Mouse (Mus musculus) hindbrain, embryonic 14.5 days (tissue): Measurements from ENCODE around the gene Ppp2r2c. TPM values are rescaled to one million over a fixed set of nuclear protein-coding genes. Genes with fewer than 3 reads are reported as not detected.

Source experiments
- ATAC-seq: fragments of 200-750 bp; cut with Nextera tagmentation; 2 replicates; pipeline ENCODE4 v1.8.0; 2017; ENCODE audit warnings: moderate number of reproducible peaks, mild to moderate bottlenecking, moderate TSS enrichment, moderate library complexity; ENCODE audit not compliant: low FRiP score
- DNase-seq: peaks from one replicate; pipeline ENCODE4 v3.0.0-alpha.2; 2015; ENCODE audit warnings: low spot score
- H3K27ac ChIP-seq: fragments of 300-500 bp; sonication (generic); 2 replicates; pipeline ENCODE4 v1.5.1; 2014; ENCODE audit warnings: mild to moderate bottlenecking, moderate library complexity
- H3K27me3 ChIP-seq: fragments of 300-500 bp; sonication (generic); 2 replicates; pipeline ENCODE4 v1.6.1; 2014; ENCODE audit warnings: mild to moderate bottlenecking, low read length, mixed read lengths; ENCODE audit not compliant: control insufficient read depth, insufficient read depth
- H3K36me3 ChIP-seq: fragments of 300-500 bp; sonication (generic); replicated peaks from 2 replicates; pipeline ENCODE4 v1.6.1; 2014; ENCODE audit not compliant: control insufficient read depth, insufficient read depth
- H3K4me1 ChIP-seq: fragments of 300-500 bp; sonication (generic); replicated peaks from 2 replicates; pipeline ENCODE4 v1.6.1; 2014; ENCODE audit warnings: antibody characterized with exemption, low read length, mixed read lengths; ENCODE audit not compliant: control insufficient read depth, insufficient read depth
- H3K4me2 ChIP-seq: fragments of 300-500 bp; sonication (generic); replicated peaks from 2 replicates; pipeline ENCODE4 v1.6.1; 2014; ENCODE audit warnings: mild to moderate bottlenecking, moderate library complexity
- H3K4me3 ChIP-seq: fragments of 300-500 bp; sonication (generic); replicated peaks from 2 replicates; pipeline ENCODE4 v1.5.1; 2014; ENCODE audit warnings: mild to moderate bottlenecking, low read length
- H3K9ac ChIP-seq: fragments of 300-500 bp; sonication (generic); 2 replicates; pipeline ENCODE4 v1.6.1; 2014
- H3K9me3 ChIP-seq: fragments of 300-500 bp; sonication (generic); 2 replicates; pipeline ENCODE4 v1.6.1; 2016; ENCODE audit warnings: low read length; ENCODE audit not compliant: control insufficient read depth
- WGBS: fragments of 180-500 bp; shearing (Covaris S2); extraction: QIAGEN DNeasy Blood & Tissue Kit; methylation state at CpG from one replicate; pipeline ENCODE4 v1.1.7; 2014; 5-methylcytosine and 5-hydroxymethylcytosine counted together
- polyA plus RNA-seq: library from polyadenylated mRNA; unstranded; fragments of >200 nt; fragmentation: Nextera tagmentation; extraction: Ambion mirVana; gene quantifications from 2 replicates; pipeline ENCODE4 v1.2.1, GENCODE M21; 2014

Ppp2r2c gene
- polyA plus RNA-seq, 1 experiment from 2014 or later, result 63.6 TPM

GRCm38 (mm10) chr5:36880622-36881021 is 12.3 kb downstream of the Ppp2r2c start:
- no peak for DNase-seq
- WGBS, result 86% methylated on average over 5 of the region's 5 CpGs
- H3K27ac ChIP-seq, result no peak overlapping the region

GRCm38 (mm10) chr5:36883516-36883915 is 15.2 kb downstream of the Ppp2r2c start:
- 53% methylated on average over 12 of the region's 12 CpGs for WGBS
- Histone ChIP-seq H3K27ac (no peak overlapping the region), H3K36me3 (no peaks in the 10 kb centered on the region), H3K4me1 (peaks cover 14% of the 10 kb centered on the region; the same call in 1 of the 2 replicates), H3K4me3 (no peak overlapping the region), H3K9me3 (no peaks in the 10 kb centered on the region), H3K27me3 (no peaks in the 10 kb centered on the region), H3K4me2 (no peak overlapping the region), H3K9ac (no peak overlapping the region; the same call in 1 of the 2 replicates)
- DNase-seq (no peak), ATAC-seq (no peak)

More at GRCm38 (mm10) chr5:36880622-36881021, 12.3 kb downstream of the Ppp2r2c start:
- Histone ChIP-seq H3K4me3 (no peak overlapping the region), H3K4me1 (no peaks in the 10 kb centered on the region), H3K9me3 (no peaks in the 10 kb centered on the region), H3K9ac (no peak overlapping the region), H3K4me2 (no peak overlapping the region), H3K36me3 (no peaks in the 10 kb centered on the region), H3K27me3 (no peaks in the 10 kb centered on the region)
- ATAC-seq, result no peak

- Histone ChIP-seq H3K4me3 (no peak overlapping the region), H3K27me3 (no peaks in the 10 kb centered on the region), H3K9me3 (no peaks in the 10 kb centered on the region), H3K4me2 (no peak overlapping the region), H3K27ac (no peak overlapping the region), H3K36me3 (no peaks in the 10 kb centered on the region), H3K9ac (no peak overlapping the region), H3K4me1 (peaks cover 14% of the 10 kb centered on the region; the same call in 1 of the 2 replicates)
- ATAC-seq, result no peak
- DNase-seq, result no peak
- WGBS, result 67% methylated on average over 1 of the region's 1 CpGs
Observed at GRCm38 (mm10) chr5:36885067-36885466, 16.8 kb downstream of the Ppp2r2c start.

DNA sequence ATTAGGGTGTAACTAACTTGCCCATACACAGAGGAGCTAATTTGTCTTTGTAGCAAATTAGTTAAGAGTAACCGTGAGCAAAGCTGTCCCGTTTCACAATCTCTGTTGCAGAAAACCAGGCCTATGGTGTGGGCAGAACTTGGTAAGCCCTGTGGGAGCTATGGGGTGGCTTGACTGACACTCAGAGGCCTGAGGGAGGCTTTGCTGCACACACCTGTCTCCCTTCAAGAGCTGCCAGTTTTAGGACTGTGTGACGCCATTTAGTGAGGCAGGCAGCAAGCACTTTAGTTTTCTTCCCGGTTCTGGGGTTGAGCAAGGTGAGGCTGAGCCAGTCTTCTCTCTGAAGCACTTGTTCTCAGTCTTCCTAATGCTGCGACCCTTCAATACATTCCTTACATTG is 17.3 kb downstream of the Ppp2r2c start:
- Histone ChIP-seq H3K4me1 (peaks cover 18% of the 10 kb centered on the region), H3K27ac (no peak overlapping the region), H3K4me3 (no peak overlapping the region), H3K36me3 (no peaks in the 10 kb centered on the region), H3K4me2 (no peak overlapping the region), H3K9me3 (no peaks in the 10 kb centered on the region), H3K27me3 (no peaks in the 10 kb centered on the region), H3K9ac (no peak overlapping the region)
- WGBS, result 83% methylated on average over 5 of the region's 5 CpGs
- ATAC-seq, result no peak
- DNase-seq, result no peak

DNA sequence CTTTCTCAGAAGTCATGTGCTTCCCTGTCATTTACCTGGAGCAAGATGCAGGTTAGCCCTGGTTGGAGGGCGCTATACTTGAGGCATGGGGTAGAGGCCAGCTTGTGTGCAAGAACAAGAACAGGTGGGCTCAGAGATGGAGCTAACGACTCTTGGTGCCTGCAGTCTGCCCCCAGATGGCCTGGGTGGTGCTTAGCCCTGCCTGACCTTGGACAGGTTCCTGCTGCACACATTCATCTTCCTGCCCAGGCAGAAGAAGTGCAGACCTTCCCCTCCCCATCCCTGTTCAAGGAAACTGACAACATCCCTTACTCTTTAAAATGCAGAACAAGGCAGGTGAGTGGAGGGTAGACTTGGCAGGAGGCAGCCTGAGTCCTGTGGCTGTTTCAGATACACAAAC is 18.0 kb downstream of the Ppp2r2c start:
- no peak overlapping the region for H3K27ac ChIP-seq
- H3K4me2 ChIP-seq, result no peak overlapping the region
- no peak overlapping the region for H3K9ac ChIP-seq
- H3K4me3 ChIP-seq, result no peak overlapping the region
- no peaks in the 10 kb centered on the region for H3K36me3 ChIP-seq
- 80% methylated on average over 2 of the region's 2 CpGs for WGBS
- H3K27me3 ChIP-seq, result no peaks in the 10 kb centered on the region
- DNase-seq, result no peak
- ATAC-seq, result no peak
- H3K4me1 ChIP-seq, result peaks cover 22% of the 10 kb centered on the region
- no peaks in the 10 kb centered on the region for H3K9me3 ChIP-seq

GRCm38 (mm10) chr5:36886852-36887283 is 18.6 kb downstream of the Ppp2r2c start:
- peaks cover 24% of the 10 kb centered on the region for H3K4me1 ChIP-seq
- DNase-seq (no peak), ATAC-seq (no peak)
- no peaks in the 10 kb centered on the region for H3K36me3 ChIP-seq
- H3K4me2 ChIP-seq, result no peak overlapping the region
- no peaks in the 10 kb centered on the region for H3K27me3 ChIP-seq
- no peak overlapping the region for H3K27ac ChIP-seq
- WGBS, result 62% methylated on average over 7 of the region's 7 CpGs
- no peak overlapping the region for H3K9ac ChIP-seq
- H3K9me3 ChIP-seq, result no peaks in the 10 kb centered on the region
- no peak overlapping the region for H3K4me3 ChIP-seq

DNA sequence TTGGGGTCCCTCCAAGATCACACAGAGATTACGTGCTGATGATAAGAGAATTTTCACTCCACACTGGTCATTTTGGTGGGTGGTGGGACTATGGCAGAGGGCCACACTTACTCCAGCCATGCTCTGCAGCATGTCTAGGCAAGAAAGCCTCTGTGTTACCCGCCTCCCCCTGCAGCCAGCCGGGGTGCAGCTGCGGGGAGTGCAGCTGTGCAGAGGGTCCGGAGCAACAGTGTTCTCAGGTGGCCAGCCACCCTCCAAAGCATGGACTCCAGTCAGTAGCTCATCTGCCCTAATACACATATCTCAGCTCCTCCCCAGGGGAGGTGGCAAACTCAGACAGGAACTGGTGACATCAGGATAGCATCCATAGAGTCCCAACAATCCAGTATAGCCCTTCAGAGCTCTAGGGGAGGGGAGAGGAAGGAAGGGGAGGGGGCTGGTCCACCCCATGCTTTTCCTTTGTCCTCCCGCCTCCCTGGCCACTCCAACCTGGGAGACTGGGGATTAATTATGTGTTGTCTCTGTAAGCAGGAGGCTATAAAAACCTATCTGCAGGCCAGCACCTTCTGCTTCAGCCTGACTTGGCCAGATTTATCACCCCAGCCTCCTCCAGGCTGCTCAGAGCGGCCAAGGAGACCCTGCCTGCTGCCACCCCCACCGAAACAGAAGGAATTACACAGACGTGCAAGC is 19.1 kb downstream of the Ppp2r2c start:
- DNase-seq, result no peak
- 41% methylated on average over 9 of the region's 9 CpGs for WGBS
- no peaks in the 10 kb centered on the region for H3K9me3 ChIP-seq
- H3K36me3 ChIP-seq, result no peaks in the 10 kb centered on the region
- H3K4me1 ChIP-seq, result peaks cover 30% of the 10 kb centered on the region
- H3K4me2 ChIP-seq, result no peak overlapping the region
- H3K9ac ChIP-seq, result no peak overlapping the region
- no peaks in the 10 kb centered on the region for H3K27me3 ChIP-seq
- peak; percentile 28; the same call in 1 of the 2 replicates for ATAC-seq
- H3K27ac ChIP-seq, result no peak overlapping the region
- H3K4me3 ChIP-seq, result no peak overlapping the region

DNA sequence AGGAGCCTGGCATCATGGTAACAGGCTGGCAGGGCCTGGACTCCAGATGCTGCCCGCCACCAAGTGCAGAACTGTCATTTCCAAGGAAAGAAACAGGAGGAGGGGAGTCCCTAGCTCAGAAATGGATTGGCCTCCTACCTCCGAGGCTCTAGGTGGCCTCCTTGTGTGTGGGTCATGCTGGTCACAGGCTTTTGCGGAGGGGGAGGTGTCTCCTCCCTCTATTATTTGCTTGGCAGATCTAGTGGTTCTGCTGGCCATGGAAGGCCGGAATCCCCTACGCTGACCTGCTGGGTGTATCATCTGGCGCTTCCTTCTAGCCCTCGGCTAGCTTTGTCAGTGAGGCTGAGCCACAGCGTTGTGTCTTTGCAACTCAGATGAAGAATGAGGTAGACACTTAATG is 20.2 kb downstream of the Ppp2r2c start:
- no peak overlapping the region for H3K27ac ChIP-seq
- WGBS, result 81% methylated on average over 8 of the region's 8 CpGs

DNA sequence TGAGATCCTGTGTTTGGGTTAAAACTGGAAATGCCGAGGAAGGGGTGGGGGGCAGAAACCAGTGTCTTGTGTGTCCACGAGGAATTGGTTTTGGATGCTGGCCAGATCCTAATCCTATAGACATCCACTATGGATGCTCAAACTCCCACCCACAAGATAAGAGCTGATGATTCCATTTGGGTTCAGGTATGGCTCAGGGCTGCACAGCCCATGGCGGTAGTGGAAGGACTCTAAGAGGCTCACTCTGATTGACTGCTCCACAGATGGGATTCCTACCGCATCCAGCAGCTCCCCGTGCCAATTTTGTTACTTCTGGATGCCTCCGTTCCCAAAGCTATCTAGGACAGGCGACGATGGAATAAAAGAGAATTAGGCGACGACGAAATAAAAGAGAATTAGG is 20.6 kb downstream of the Ppp2r2c start:
- ATAC-seq (no peak), DNase-seq (no peak)
- peaks cover 40% of the 10 kb centered on the region for H3K4me1 ChIP-seq
- no peak overlapping the region for H3K4me2 ChIP-seq
- H3K4me3 ChIP-seq, result no peak overlapping the region
- no peak overlapping the region for H3K27ac ChIP-seq
- H3K9me3 ChIP-seq, result no peaks in the 10 kb centered on the region
- no peak overlapping the region for H3K9ac ChIP-seq
- no peaks in the 10 kb centered on the region for H3K36me3 ChIP-seq
- 85% methylated on average over 11 of the region's 11 CpGs for WGBS
- no peaks in the 10 kb centered on the region for H3K27me3 ChIP-seq

More for the DNA sequence above, 20.2 kb downstream of the Ppp2r2c start:
- Histone ChIP-seq H3K27me3 (no peaks in the 10 kb centered on the region), H3K4me3 (no peak overlapping the region), H3K4me2 (no peak overlapping the region), H3K9ac (no peak overlapping the region), H3K9me3 (no peaks in the 10 kb centered on the region), H3K36me3 (no peaks in the 10 kb centered on the region), H3K4me1 (peaks cover 37% of the 10 kb centered on the region)
- ATAC-seq, result no peak
- no peak for DNase-seq
